Mouse (Mus musculus) gastrocnemius, postnatal 36 days (tissue): ENCODE data around the gene Apoh. TPM values are rescaled to one million over a fixed set of nuclear protein-coding genes. Genes with fewer than 3 reads are reported as not detected.

Source experiments
- DNase-seq, 2 experiments: peaks; one replicate each; pipeline ENCODE4 v3.0.0; 2022
- intact Hi-C: fragments of 180-260 bp; cut with DNase I; formaldehyde crosslinking; loops from one replicate; pipeline ENCODE4 v1.15.1; 2025
- long read RNA-seq, 2 experiments: library from polyadenylated mRNA; stranded (forward); transcript quantifications; one replicate each; pipeline ENCODE4 v2.0.0; 2021
- total RNA-seq, 2 experiments: library from RNA; stranded (reverse); gene quantifications; 2 replicates each; pipeline ENCODE4 v1.2.3; 2021

Apoh gene
- total RNA-seq: 1 to 10 TPM in 1 of 2 experiments, under 1 TPM in 1; 0.99 to 1.0 TPM
- long read RNA-seq, experiment 1, partial matches to known transcripts: 0 of 1 reads
- long read RNA-seq, experiment 1, other reads (novel, unspliced or antisense): 1 of 1 reads
- long read RNA-seq, experiment 2, partial matches to known transcripts: 0 of 1 reads
- long read RNA-seq, experiment 2, other reads (novel, unspliced or antisense): 1 of 1 reads

- intact Hi-C loops: loop anchor here (5.0 kb wide), 2 partner anchors 41 to 121 kb away; no protein-coding TSS in a partner anchor
- DNase-seq: peak; percentile 63 to 74
Observed at GRCm38 (mm10) chr11:108342781-108343768, at the start of gene Apoh. Gene Apoh (plus strand): TSS chr11:108343354.

- intact Hi-C loops: no loop called here
- no peak for DNase-seq
Observed at GRCm38 (mm10) chr11:108293843-108294242, 49.3 kb upstream of the Apoh start.

- intact Hi-C loops: no loop called here
Observed at GRCm38 (mm10) chr11:108294305-108294813, 48.8 kb upstream of the Apoh start.

GRCm38 (mm10) chr11:108295373-108295772 is 47.8 kb upstream of the Apoh start:
- no peak for DNase-seq
- intact Hi-C loops: no loop called here

More at GRCm38 (mm10) chr11:108294305-108294813, 48.8 kb upstream of the Apoh start:
- no peak for DNase-seq

GRCm38 (mm10) chr11:108297956-108298355 is 45.2 kb upstream of the Apoh start:
- no peak for DNase-seq
- intact Hi-C loops: no loop called here

- peak in 1 of 2 experiments; percentile 35 for DNase-seq
- intact Hi-C loops: loop anchor here (5.0 kb wide), 1 partner anchor 42 kb away; the partner anchor contains the start of genes Apoh and Prkca
Observed at GRCm38 (mm10) chr11:108299913-108300312, 43.2 kb upstream of the Apoh start.

- intact Hi-C loops: loop anchor here (5.0 kb wide), 1 partner anchor 42 kb away; the partner anchor contains the start of genes Apoh and Prkca
- DNase-seq: no peak
Observed at GRCm38 (mm10) chr11:108300443-108300842, 42.7 kb upstream of the Apoh start.

- intact Hi-C loops: loop anchor here (5.0 kb wide), 1 partner anchor 41 kb away; the partner anchor contains the start of genes Apoh and Prkca
- peak in 1 of 2 experiments; percentile 44 for DNase-seq
Observed at GRCm38 (mm10) chr11:108301036-108301435, 42.1 kb upstream of the Apoh start.

- no peak for DNase-seq
- intact Hi-C loops: loop anchor here (5.0 kb wide), 1 partner anchor 40 kb away; the partner anchor contains the start of genes Apoh and Prkca
Observed at GRCm38 (mm10) chr11:108301796-108302490, 41.2 kb upstream of the Apoh start.

- intact Hi-C loops: loop anchor here (5.0 kb wide), 1 partner anchor 39 kb away; the partner anchor contains the start of genes Apoh and Prkca
- no peak for DNase-seq
Observed at GRCm38 (mm10) chr11:108303787-108304186, 39.4 kb upstream of the Apoh start.

GRCm38 (mm10) chr11:108307258-108307657 is 35.9 kb upstream of the Apoh start:
- no peak for DNase-seq
- intact Hi-C loops: no loop called here

GRCm38 (mm10) chr11:108308253-108308652 is 34.9 kb upstream of the Apoh start:
- intact Hi-C loops: no loop called here
- no peak for DNase-seq

- DNase-seq: no peak
- intact Hi-C loops: no loop called here
Observed at GRCm38 (mm10) chr11:108309791-108310190, 33.4 kb upstream of the Apoh start.

GRCm38 (mm10) chr11:108311912-108312311 is 31.2 kb upstream of the Apoh start:
- intact Hi-C loops: no loop called here
- DNase-seq: no peak

GRCm38 (mm10) chr11:108312516-108312915 is 30.6 kb upstream of the Apoh start:
- no peak for DNase-seq
- intact Hi-C loops: no loop called here

GRCm38 (mm10) chr11:108315736-108316135 is 27.4 kb upstream of the Apoh start:
- intact Hi-C loops: no loop called here

GRCm38 (mm10) chr11:108317878-108318277 is 25.3 kb upstream of the Apoh start:
- no peak for DNase-seq
- intact Hi-C loops: no loop called here

More at GRCm38 (mm10) chr11:108315736-108316135, 27.4 kb upstream of the Apoh start:
- DNase-seq: no peak

GRCm38 (mm10) chr11:108319162-108319561 is 24.0 kb upstream of the Apoh start:
- no peak for DNase-seq
- intact Hi-C loops: no loop called here

- intact Hi-C loops: no loop called here
- DNase-seq: no peak
Observed at GRCm38 (mm10) chr11:108320561-108320960, 22.6 kb upstream of the Apoh start.

GRCm38 (mm10) chr11:108322156-108322555 is 21.0 kb upstream of the Apoh start:
- intact Hi-C loops: no loop called here
- DNase-seq: no peak
